ENCODE assay signal across 16 mouse cellular contexts in the genomic region with DNA sequence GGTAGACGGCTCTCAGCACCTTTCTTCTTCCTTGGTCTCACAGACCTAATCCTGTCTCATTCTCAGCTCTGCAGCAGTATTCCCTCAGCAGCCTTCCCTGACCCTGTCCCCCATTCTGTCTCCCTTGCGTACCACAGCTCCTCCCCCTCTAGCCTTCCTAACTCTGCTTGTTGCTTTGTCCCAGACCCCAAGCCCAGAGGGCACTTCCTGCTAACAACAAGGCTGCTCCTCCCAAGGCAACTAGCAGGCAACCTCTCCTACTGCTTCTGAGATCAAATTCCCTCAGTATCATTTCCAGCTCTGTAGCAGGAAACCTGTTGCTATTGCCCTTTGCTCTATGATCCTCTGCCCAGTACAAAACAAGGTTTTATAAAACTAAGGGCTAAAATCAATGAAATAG.
DNase-seq lines count a peak whose midpoint lies in the region; ATAC-seq and TF ChIP-seq lines count a peak whose summit lies in the region.
"Had no signal": no experiment of that assay in that cellular context is flagged by ENCODE, and none has a peak within 500 bp of the region (broad histone marks: within the 10 kb centered on the region; RNA-seq: fewer than 3 reads in every experiment).

No protein-coding gene starts in this region.

- H3K27me3 ChIP-seq in heart, embryonic 10.5 days (ENCODE audit: insufficient read depth, poor library complexity, severe bottlenecking), result no peaks in the 10 kb centered on the region
- H3K27me3 ChIP-seq in kidney, postnatal 0 days (ENCODE audit: insufficient read depth, low read length), result no peaks in the 10 kb centered on the region
- H3K27me3 ChIP-seq: CH12.LX; embryonic facial prominence, embryonic 13.5 days; liver, embryonic 12.5 days; lung, embryonic 15.5 days had no signal

- WGBS in heart, embryonic 10.5 days, result 44% methylated on average over 2 of the region's 2 CpGs
- 34% methylated on average over 2 of the region's 2 CpGs for whole genome bisulfite sequencing in kidney, postnatal 0 days

- no peak for TF ChIP-seq CTCF in kidney, postnatal 0 days (IDR thresholded peaks at IDR 0.05; ENCODE audit: low read depth)

- H3K4me3 ChIP-seq in heart, embryonic 10.5 days, result no peak overlapping the region
- H3K4me3 ChIP-seq in ES-E14 (ENCODE audit: insufficient read depth in 1 of 2, low read depth in 1 of 2, low read length in 2 of 2, poor library complexity in 1 of 2, severe bottlenecking in 1 of 2), result no peak overlapping the region
- no peak overlapping the region for H3K4me3 ChIP-seq in kidney, postnatal 0 days (replicated peaks; ENCODE audit: low read depth, low read length)
- H3K4me3 ChIP-seq: embryonic facial prominence, embryonic 13.5 days; heart, adult 2 months; liver, embryonic 12.5 days; lung, embryonic 15.5 days had no signal

- H3K9ac ChIP-seq in ES-E14 (ENCODE audit: insufficient read depth, low read depth, low read length, poor library complexity, severe bottlenecking), result no peak overlapping the region; the same call in 1 of the 2 replicates
- no peak overlapping the region for H3K9ac ChIP-seq in kidney, postnatal 0 days (ENCODE audit: low read depth, low read length)
- H3K9ac ChIP-seq: embryonic facial prominence, embryonic 13.5 days; liver, embryonic 12.5 days; lung, embryonic 15.5 days had no signal

- in situ Hi-C loops in ES-E14 (cut with MboI; ENCODE audit: low sequenced_read_pairs in 2 of 2, unreplicated experiment in 2 of 2), result loop anchor here in 1 of 2 experiments (25.0 kb wide), 1 partner anchor 347 kb away; no protein-coding TSS in a partner anchor

- H3K4me2 ChIP-seq in kidney, postnatal 0 days (ENCODE audit: low read length), result no peak overlapping the region
- H3K4me2 ChIP-seq: embryonic facial prominence, embryonic 13.5 days; liver, embryonic 12.5 days; lung, embryonic 15.5 days had no signal

- H3K36me3 ChIP-seq in heart, embryonic 10.5 days, result no peaks in the 10 kb centered on the region
- no peaks in the 10 kb centered on the region for H3K36me3 ChIP-seq in ES-E14 (ENCODE audit: control insufficient read depth, insufficient read depth, low read length, poor library complexity, severe bottlenecking)
- no peaks in the 10 kb centered on the region for H3K36me3 ChIP-seq in kidney, postnatal 0 days (ENCODE audit: insufficient read depth, low read length)
- H3K36me3 ChIP-seq: embryonic facial prominence, embryonic 13.5 days; liver, embryonic 12.5 days; lung, embryonic 15.5 days had no signal

- DNase-seq in heart, adult 11 months, result peak; percentile 88
- DNase-seq in heart, embryonic 10.5 days (ENCODE audit: low spot score), result no peak
- no peak for DNase-seq in ES-E14 (ENCODE audit: low read depth, low spot score)
- peak; percentile 20 for DNase-seq in forelimb bud, embryonic 11.5 days (ENCODE audit: low read depth, low spot score)
- peak; percentile 13 for DNase-seq in kidney, postnatal 0 days (ENCODE audit: low spot score)
- DNase-seq in cerebellum, adult 9-10 months, result no peak
- no peak for DNase-seq in frontal cortex, postnatal 36 days (ENCODE audit: low spot score in 2 of 2)
- DNase-seq in adrenal gland, adult 18-20 months (ENCODE audit: low spot score in 2 of 2), result no peak
- DNase-seq: adrenal gland, adult 2 months; cerebellum, adult 8-10 months; midbrain, embryonic 14.5 days had no signal

- H3K27ac ChIP-seq in heart, embryonic 10.5 days, result no peak overlapping the region
- peak overlapping the region; percentile 1; the same call in 1 of the 2 replicates for H3K27ac ChIP-seq in ES-E14 (ENCODE audit: insufficient read depth, low read depth, low read length, poor library complexity, severe bottlenecking)
- H3K27ac ChIP-seq in kidney, postnatal 0 days, result no peak overlapping the region
- H3K27ac ChIP-seq: embryonic facial prominence, embryonic 13.5 days; heart, adult 2 months; liver, embryonic 12.5 days; lung, embryonic 15.5 days had no signal

- ATAC-seq in kidney, postnatal 0 days (replicated peaks; ENCODE audit: low FRiP score, low read depth), result no peak
- ATAC-seq: liver, embryonic 12.5 days had no signal

- H3K9me3 ChIP-seq in heart, embryonic 10.5 days, result no peaks in the 10 kb centered on the region
- H3K9me3 ChIP-seq in ES-E14 (ENCODE audit: control insufficient read depth, insufficient read depth, low read depth, low read length), result no peaks in the 10 kb centered on the region
- no peaks in the 10 kb centered on the region for H3K9me3 ChIP-seq in kidney, postnatal 0 days (replicated peaks; ENCODE audit: low read length)
- H3K9me3 ChIP-seq: embryonic facial prominence, embryonic 13.5 days; liver, embryonic 12.5 days; lung, embryonic 15.5 days had no signal

- H3K4me1 ChIP-seq in heart, embryonic 10.5 days, result no peaks in the 10 kb centered on the region
- H3K4me1 ChIP-seq in ES-E14 (ENCODE audit: control insufficient read depth in 2 of 2, insufficient read depth in 2 of 2, low read length in 2 of 2, poor library complexity in 1 of 2), result peaks cover 0 to 7% of the 10 kb centered on the region in 2 experiments; a peak in 2 of 4 replicates
- no peaks in the 10 kb centered on the region; the same call in 1 of the 2 replicates for H3K4me1 ChIP-seq in kidney, postnatal 0 days (replicated peaks; ENCODE audit: insufficient read depth, low read length)
- H3K4me1 ChIP-seq: liver, embryonic 12.5 days; lung, embryonic 15.5 days had no signal

TF ChIP-seq in ES-E14, 5 proteins besides CTCF, POLR2A, EP300 and RAD21:
- TF ChIP-seq CHD2 (IDR thresholded peaks at IDR 0.05; ENCODE audit: low read depth, low read length) (no peak), ZC3H11A (IDR thresholded peaks at IDR 0.05; ENCODE audit: borderline replicate concordance, low read depth, low read length) (no peak), HCFC1 (IDR thresholded peaks at IDR 0.05; ENCODE audit: borderline replicate concordance, insufficient read depth, low read length) (no peak), MAFK (IDR thresholded peaks at IDR 0.05; ENCODE audit: insufficient read depth, low read depth, low read length) (no peak)

Comparison
In these comparisons a context has a peak if more than half of its experiments do, and no peak if none do; other contexts are left out.
1. DNase-seq: peak in heart, adult 11 months (single experiment), forelimb bud, embryonic 11.5 days (single experiment) and kidney, postnatal 0 days (single experiment); none in heart, embryonic 10.5 days (single experiment), ES-E14 (single experiment), cerebellum, adult 9-10 months (single experiment), frontal cortex, postnatal 36 days (0 of 2) and adrenal gland, adult 18-20 months (0 of 2).